Mouse (Mus musculus): ENCODE measurements at regions not wholly inside any gene's neighbourhood (a gene's known extent, or its start where the extent isn't known, plus 50 kb on each side); places are given as distances from the start of the nearest gene placed in this dataset.
A peak's percentile ranks its signal among the peaks of the same experiment; 100 is the strongest.

DNA sequence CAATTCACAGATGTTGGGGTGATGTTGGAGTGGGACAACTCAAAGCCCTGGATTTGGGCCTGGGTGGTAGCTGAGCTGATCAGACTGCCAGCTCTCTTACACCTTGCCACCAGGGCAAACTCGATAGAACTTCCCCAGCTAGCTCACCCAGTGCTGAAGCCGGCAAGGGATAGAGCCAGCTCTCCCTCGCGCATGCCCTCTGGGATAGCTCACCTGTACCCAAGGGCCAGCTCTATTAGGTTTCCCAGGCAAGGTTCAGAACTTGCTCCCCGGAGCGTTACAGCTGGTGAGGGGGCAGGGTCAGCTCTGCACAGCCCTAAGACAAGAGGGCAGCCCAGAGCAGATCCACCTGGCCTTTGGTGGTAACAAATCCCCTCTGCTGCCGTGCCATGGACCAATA, 54.1 kb upstream of the 1700012A03Rik start:
- no peak for DNase-seq (ENCODE audit: low read depth, low spot score)

DNA sequence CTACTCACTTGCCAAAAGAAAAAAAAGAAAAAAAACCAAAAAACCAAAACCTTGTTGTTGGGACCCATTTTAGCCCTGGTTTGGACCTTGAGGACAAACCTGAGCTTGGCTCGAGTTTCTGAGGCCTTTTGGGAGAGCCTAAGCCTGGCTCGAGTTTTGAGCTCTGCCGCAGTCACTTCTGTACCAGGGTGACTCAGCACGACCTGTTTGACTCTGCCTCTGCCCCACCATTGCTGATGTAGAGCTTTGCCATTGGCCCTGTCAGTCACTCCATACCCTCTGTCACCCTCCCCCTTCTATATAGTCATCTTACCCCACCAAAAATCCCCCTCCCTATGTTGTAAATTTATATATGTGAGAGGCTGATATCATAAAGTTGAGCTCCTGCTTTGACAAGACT, 54.8 kb upstream of the 1700012A03Rik start:
- DNase-seq (ENCODE audit: low read depth, low spot score), result no peak

- no peak for DNase-seq (ENCODE audit: low read depth, low spot score)
These were observed 64.3 kb upstream of the 1700012A03Rik start for GRCm38 (mm10) chr6:31985698-31986097.

- no peak for DNase-seq (ENCODE audit: low read depth, low spot score)
These were observed 73.3 kb upstream of the 1700012A03Rik start for GRCm38 (mm10) chr6:31976705-31977104.

DNA sequence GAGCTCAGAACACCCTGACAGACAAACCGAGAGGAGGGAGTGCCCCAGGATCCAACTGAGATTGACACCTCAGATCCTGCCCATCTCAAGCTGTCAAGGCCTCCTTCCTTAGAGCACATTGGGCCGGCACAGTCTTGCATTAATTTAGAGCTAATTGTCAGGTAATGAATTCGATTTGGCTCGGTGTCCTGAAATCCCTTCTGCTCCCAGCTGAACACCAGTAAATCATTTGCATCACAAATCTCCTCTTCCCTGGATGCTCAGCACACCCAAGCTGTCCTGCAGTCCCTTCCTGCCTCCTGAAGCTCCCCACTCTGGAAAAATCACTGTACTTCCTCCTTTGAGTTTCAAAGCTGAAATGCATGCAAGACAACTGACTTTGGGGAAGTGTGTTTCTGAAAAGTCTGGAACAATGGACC, 102.0 kb upstream of the 1700012A03Rik start:
- no peak for DNase-seq (ENCODE audit: low read depth, low spot score)

- no peak for DNase-seq (ENCODE audit: low read depth, low spot score)
These were observed 103.5 kb upstream of the 1700012A03Rik start for GRCm38 (mm10) chr6:31946572-31946971.

DNA sequence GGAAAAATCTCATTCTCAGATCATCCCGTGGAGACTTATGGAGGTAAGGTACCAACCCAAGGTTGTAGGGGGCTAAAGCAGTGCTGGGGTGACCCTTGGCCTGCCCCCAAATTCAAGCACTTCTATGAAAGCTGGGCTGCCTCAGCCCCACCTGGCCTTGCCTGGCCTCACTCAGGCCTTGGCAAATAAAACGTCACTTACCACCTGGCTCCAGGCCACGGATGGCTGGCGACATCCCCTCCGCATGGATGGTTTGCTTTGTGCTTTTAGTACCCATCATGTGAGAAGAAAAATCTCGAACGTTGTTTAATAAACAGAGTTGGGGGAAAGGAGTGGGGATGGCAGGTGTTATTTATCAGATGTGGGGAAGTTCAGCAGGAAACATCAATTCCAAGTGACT, 104.7 kb upstream of the 1700012A03Rik start:
- DNase-seq (ENCODE audit: low read depth, low spot score), result no peak

GRCm38 (mm10) chr6:31944546-31944945, 105.5 kb upstream of the 1700012A03Rik start:
- DNase-seq (ENCODE audit: low read depth, low spot score), result no peak

- DNase-seq (ENCODE audit: low read depth, low spot score), result no peak
These were observed 107.3 kb upstream of the 1700012A03Rik start for GRCm38 (mm10) chr6:31942696-31943095.

GRCm38 (mm10) chr6:31938216-31938814, 111.7 kb upstream of the 1700012A03Rik start:
- DNase-seq (ENCODE audit: low read depth, low spot score), result peak; percentile 43

DNA sequence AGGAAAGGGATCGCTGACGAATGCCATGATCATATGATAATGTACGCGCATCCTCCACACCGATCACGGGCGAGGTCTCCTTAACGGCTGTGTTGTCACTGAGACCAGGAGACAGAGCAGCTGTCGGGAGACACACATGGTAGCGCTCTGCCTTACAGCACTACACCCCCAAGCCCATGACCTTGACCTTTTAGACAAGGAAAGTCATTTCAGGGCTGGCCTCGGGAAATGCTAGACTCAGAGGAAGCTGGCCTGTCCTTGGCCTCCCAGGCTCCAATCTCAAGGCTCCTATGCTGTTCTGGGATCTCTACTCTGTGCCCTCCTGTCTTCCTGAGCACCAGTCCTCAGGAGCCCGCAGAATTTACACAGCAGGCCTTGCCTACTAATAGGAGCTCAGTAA, 112.9 kb upstream of the 1700012A03Rik start:
- no peak for DNase-seq (ENCODE audit: low read depth, low spot score)

GRCm38 (mm10) chr6:31934826-31935225, 115.2 kb upstream of the 1700012A03Rik start:
- no peak for DNase-seq (ENCODE audit: low read depth, low spot score)

GRCm38 (mm10) chr6:31933956-31934355, 116.1 kb upstream of the 1700012A03Rik start:
- DNase-seq (ENCODE audit: low read depth, low spot score), result no peak

- DNase-seq (ENCODE audit: low read depth, low spot score), result no peak
These were observed 116.7 kb upstream of the 1700012A03Rik start for GRCm38 (mm10) chr6:31933364-31933763.

DNA sequence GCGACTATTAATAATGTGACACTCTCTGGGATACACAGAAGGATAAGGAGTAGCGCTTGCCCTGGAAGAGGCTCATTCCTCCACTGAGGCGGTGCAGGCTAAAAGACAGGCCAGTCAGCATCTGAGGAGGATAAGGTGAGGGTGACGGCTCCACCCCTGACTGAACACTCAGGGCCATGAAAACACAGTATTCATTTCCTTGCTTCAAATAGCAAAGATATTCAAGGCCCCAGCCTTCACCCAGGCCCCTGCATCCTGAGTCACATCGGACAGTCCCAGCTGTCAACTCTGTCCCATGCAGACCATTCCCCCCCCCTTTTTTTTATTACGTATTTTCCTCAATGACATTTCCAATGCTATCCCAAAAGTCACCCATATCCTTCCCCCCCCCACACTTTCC, 118.9 kb upstream of the 1700012A03Rik start:
- DNase-seq (ENCODE audit: low read depth, low spot score), result no peak

DNA sequence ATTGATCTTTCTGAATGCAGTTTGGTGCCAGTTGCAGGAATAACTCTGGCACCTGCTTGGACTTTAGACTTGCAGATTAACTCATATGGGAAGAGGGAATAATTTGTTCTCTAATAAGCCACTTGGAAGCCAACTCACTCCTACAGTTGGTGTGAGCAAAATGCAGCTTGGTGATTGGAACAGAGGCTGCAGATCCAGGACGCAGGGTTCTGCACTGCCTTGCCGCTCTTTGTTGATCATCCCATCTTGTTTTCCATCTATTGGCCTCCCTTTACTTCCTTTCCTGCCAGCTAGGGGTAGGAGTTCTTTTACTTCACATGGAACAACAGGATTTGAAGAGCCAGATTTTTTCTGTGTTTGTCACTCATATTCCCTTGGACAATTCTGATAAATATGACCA, 120.9 kb upstream of the 1700012A03Rik start:
- DNase-seq (ENCODE audit: low read depth, low spot score), result no peak

DNA sequence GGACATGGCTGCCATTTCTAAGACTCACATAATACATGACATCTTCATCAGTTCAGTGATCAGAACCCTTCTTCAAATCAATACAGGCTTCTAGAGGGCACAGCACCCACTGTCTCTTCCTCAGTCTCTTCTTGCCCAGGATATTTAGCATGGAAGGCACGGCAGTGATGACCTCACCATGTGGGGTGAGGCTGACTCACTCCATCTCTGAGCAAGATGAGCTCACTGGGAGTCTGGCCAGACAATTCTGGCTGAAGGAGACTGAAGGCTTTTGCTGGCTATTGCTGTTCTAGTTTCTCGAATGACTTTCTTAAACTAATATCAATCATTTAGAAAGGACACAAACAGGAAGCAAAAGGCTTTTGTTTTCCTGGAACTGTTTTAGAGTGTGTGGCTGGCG, 122.9 kb upstream of the 1700012A03Rik start:
- DNase-seq (ENCODE audit: low read depth, low spot score), result peak; percentile 51

DNA sequence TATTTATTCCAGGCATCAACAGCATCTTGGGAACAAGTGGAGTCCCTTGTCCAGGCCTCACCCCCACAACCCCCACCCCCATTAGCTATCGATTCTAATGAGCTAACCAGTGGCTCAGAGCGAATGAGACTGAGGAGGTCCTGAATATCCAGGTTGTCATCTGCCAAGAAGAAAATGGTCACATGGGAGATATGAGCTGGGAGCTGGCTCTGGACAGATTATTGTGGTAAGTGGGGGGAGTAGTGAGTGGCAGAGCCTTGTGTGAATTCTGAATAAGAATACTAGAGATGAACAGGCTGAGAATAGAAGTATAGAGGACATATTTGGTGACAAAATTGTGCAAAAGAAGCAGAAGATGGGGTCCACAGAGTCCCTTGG, 125.4 kb upstream of the 1700012A03Rik start:
- no peak for DNase-seq (ENCODE audit: low read depth, low spot score)

DNA sequence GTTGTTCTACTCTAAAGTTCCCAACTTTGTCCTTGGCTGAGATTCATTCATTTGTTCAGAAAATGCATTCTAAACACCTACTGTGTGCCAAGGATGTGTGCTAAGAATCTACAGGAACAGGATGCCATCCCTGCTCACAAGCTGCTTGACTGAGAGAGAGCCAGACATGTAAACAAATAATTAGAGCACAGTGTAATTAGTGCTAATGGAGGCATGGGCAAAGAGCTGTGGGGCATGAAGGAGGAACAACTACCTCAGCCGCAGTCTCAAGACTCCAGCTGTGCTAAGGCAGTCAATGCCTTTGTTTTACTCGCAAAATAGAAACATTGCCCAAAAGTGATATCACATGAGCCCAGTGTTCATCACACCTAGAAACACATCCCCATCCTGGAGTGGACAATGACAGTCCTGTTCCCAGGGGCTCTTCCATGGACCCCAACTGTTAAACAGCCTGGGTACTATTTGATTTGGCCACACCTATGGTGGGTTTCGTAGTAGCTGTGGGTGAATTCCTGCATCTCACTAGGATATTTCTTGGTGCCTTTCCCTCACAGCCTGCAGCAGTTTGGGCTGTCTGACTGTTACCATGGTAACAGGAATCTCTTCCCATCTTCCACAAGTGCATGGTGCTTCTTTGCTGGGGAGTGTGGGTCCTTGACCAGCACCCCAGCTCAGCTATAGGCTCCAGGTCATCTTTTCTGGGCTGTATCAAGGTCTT, 125.9 kb upstream of the 1700012A03Rik start:
- DNase-seq (ENCODE audit: low read depth, low spot score), result peak; percentile 46

GRCm38 (mm10) chr6:31921561-31922152, 128.4 kb upstream of the 1700012A03Rik start:
- peak; percentile 31 for DNase-seq (ENCODE audit: low read depth, low spot score)

- peak; percentile 82 for DNase-seq (ENCODE audit: low read depth, low spot score)
These were observed 132.5 kb upstream of the 1700012A03Rik start for GRCm38 (mm10) chr6:31917411-31918131.

DNA sequence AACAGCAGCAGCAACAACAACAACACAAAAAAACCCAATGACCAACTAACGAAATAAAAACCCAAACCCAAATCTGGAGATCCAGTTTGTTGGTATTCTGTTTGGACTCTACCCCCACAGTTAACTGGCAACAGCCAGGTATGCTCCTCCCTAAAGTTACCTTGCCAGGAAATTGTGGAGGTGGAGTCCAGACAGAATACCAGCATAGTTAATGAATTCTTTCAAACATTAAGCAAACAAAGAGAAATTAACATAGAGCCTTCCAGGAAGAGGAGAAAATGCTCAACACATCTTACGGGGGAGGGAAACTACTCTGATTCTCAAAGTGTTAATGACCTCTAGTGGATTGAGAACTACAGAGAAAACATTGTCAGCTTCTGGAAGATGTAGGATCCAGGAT, 148.3 kb upstream of the 1700012A03Rik start:
- DNase-seq (ENCODE audit: low read depth, low spot score), result no peak
